Mouse (Mus musculus): ENCODE data around the gene Sipa1l1. TPM values are rescaled to one million over a fixed set of nuclear protein-coding genes. Genes with fewer than 3 reads are reported as not detected.
"Not testable (repeated sequence)": the region's sequence is repeated elsewhere in the genome, so short reads cannot be mapped to it uniquely, and the experiment has no call there.

Sipa1l1 gene
- total and polyA plus RNA-seq, 3 experiments = 141 to 365 (median 161) TPM

DNA sequence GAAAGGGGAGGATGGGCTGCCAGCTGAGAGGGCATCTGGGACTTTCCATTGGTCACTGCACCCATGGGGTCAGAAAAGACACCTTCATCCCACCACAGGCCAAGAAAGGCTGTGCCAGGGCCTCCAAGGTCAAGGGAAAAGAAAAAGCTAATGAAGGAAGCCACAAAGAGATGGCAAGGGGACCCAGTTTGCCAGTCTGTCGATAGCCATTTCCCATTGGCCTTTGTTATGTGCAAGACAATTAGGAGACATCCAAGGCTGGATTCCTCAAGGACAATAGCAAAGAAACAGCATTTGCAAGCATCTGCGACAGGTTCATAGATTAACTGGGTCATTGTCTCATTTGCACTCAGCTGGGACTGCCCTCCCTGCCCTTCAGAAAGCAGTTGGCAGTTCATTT, 316.3 kb downstream of the Sipa1l1 start:
- Histone ChIP-seq H3K4me3 (ENCODE audit: low read depth, low read length) (no peak overlapping the region), H3K9me3 (replicated peaks) (peaks cover 4% of the 10 kb centered on the region; the same call in 1 of the 2 replicates), H3K27me3 (ENCODE audit: insufficient read depth, low read length) (peaks cover 11% of the 10 kb centered on the region), H3K36me3 (replicated peaks) (no peaks in the 10 kb centered on the region), H3K4me1 (ENCODE audit: insufficient read depth, low read depth, low read length) (no peaks in the 10 kb centered on the region)
- TF ChIP-seq POLR2AphosphoS5 (IDR thresholded peaks at IDR 0.05; ENCODE audit: insufficient replicate concordance, low read depth, low read length) (no peak), TAL1 (conservative IDR thresholded peaks at IDR 0.05; ENCODE audit: low read depth, low read length) (no peak), CTCF (IDR thresholded peaks at IDR 0.05; ENCODE audit: low read depth, low read length) (no peak), GATA2 (IDR thresholded peaks at IDR 0.05; ENCODE audit: borderline replicate concordance, low read depth, low read length) (no peak), GATA1 (IDR thresholded peaks at IDR 0.05; ENCODE audit: borderline replicate concordance, low read length) (no peak)
- DNase-seq (ENCODE audit: low spot score) (no peak), ATAC-seq (ENCODE audit: extremely low read depth, insufficient number of reproducible peaks, low FRiP score, poor library complexity, severe bottlenecking) (no peak)

DNA sequence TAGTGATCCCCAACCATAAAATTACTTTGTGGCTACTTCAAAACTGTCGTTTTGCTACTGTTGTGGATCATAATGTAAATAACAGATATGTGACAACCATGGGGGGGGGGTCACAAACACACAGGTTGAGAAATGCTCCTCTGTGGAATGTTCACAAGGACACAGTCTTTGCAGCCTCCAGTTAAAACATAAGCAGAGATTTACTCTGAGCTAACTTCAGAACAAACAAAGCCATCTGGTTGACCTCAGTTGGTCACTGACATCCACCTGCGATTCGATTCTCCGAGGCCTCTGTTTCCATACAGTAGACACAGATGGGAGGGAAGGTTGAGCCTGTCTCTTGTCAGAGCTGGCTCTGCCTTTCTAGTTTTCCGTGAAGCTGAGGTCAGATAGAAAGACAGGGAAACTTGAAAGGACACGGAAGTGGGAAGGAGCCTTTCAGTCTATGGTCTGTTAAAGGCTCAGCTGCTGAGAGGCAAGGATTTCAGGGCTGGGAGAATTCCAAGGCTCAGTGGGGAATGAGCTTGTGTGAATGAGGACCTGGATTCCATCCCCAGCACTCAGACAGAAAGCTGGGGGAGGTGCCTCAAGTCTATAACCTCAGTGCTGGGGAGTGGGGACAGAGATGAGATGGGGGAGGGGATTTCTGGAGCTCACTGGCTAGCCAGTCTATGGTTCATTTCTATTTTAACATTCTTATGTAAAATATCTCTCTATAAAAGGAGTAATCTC, 317.9 kb downstream of the Sipa1l1 start:
- no peaks in the 10 kb centered on the region for H3K36me3 ChIP-seq (replicated peaks)
- TF ChIP-seq GATA2 (IDR thresholded peaks at IDR 0.05; ENCODE audit: borderline replicate concordance, low read depth, low read length) = no peak
- TF ChIP-seq GATA1 (IDR thresholded peaks at IDR 0.05; ENCODE audit: borderline replicate concordance, low read length) = no peak
- no peak for TF ChIP-seq POLR2AphosphoS5 (IDR thresholded peaks at IDR 0.05; ENCODE audit: insufficient replicate concordance, low read depth, low read length)
- TF ChIP-seq CTCF (IDR thresholded peaks at IDR 0.05; ENCODE audit: low read depth, low read length) = no peak
- TF ChIP-seq TAL1 (conservative IDR thresholded peaks at IDR 0.05; ENCODE audit: low read depth, low read length) = no peak
- no peaks in the 10 kb centered on the region for H3K4me1 ChIP-seq (ENCODE audit: insufficient read depth, low read depth, low read length)
- DNase-seq (ENCODE audit: low spot score) (no peak), ATAC-seq (ENCODE audit: extremely low read depth, insufficient number of reproducible peaks, low FRiP score, poor library complexity, severe bottlenecking) (no peak)
- H3K27me3 ChIP-seq (ENCODE audit: insufficient read depth, low read length) = peaks cover 17% of the 10 kb centered on the region
- H3K9me3 ChIP-seq (replicated peaks) = peaks cover 4% of the 10 kb centered on the region; the same call in 1 of the 2 replicates
- no peak overlapping the region for H3K4me3 ChIP-seq (ENCODE audit: low read depth, low read length)

DNA sequence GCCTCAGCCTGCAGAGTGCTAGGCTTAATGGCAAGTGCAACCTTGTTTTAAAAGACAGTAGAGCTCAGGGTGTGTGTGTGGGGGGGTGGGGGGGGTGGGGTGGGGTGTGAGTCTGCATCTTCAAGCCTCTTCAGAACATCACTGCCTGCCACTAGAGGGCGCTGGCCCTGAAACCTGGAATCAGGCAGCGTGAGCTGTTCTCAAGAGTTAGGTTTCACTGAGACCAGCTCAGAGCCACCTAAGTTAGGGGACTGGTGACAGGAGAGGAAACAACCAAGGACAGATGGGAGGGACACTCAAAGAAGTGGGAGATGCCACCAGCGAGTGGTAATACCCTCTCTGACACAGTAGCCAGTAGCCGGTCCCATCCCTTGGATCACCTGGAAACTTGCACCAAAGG, 320.0 kb downstream of the Sipa1l1 start:
- H3K4me3 ChIP-seq (ENCODE audit: low read depth, low read length) = no peak overlapping the region
- peaks cover 4% of the 10 kb centered on the region; the same call in 1 of the 2 replicates for H3K9me3 ChIP-seq (replicated peaks)
- peaks cover 15% of the 10 kb centered on the region for H3K27me3 ChIP-seq (ENCODE audit: insufficient read depth, low read length)
- no peak for ATAC-seq (ENCODE audit: extremely low read depth, insufficient number of reproducible peaks, low FRiP score, poor library complexity, severe bottlenecking)
- no peaks in the 10 kb centered on the region for H3K4me1 ChIP-seq (ENCODE audit: insufficient read depth, low read depth, low read length)
- DNase-seq (ENCODE audit: low spot score) = no peak
- TF ChIP-seq CTCF (IDR thresholded peaks at IDR 0.05; ENCODE audit: low read depth, low read length) (peak; percentile 57), POLR2AphosphoS5 (IDR thresholded peaks at IDR 0.05; ENCODE audit: insufficient replicate concordance, low read depth, low read length) (no peak), TAL1 (conservative IDR thresholded peaks at IDR 0.05; ENCODE audit: low read depth, low read length) (no peak), GATA2 (IDR thresholded peaks at IDR 0.05; ENCODE audit: borderline replicate concordance, low read depth, low read length) (no peak)
- H3K36me3 ChIP-seq (replicated peaks) = no peaks in the 10 kb centered on the region

DNA sequence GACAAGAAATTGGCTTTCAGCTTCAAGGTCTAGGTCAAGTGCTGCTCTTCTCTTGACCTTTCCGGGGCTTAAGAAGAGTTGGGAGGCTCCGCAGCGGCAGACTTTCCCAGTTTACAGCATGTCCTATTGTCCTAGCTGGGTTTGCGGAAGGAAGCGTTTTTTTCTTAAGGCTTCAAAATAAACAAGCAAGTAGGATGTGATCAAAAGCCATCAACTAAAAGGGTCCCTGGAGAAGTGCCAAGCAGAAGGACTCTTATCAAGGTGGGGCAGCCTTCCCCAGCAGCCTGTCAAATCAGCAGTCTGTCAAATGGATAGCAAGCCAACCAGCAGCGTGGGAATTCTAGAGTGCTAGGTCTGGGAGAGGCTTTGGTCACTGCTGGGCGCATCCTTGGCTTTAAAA, 320.5 kb downstream of the Sipa1l1 start:
- no peaks in the 10 kb centered on the region for H3K36me3 ChIP-seq (replicated peaks)
- no peak for DNase-seq (ENCODE audit: low spot score)
- peaks cover 12% of the 10 kb centered on the region for H3K27me3 ChIP-seq (ENCODE audit: insufficient read depth, low read length)
- no peaks in the 10 kb centered on the region; the same call in 1 of the 2 replicates for H3K9me3 ChIP-seq (replicated peaks)
- ATAC-seq (ENCODE audit: extremely low read depth, insufficient number of reproducible peaks, low FRiP score, poor library complexity, severe bottlenecking) = no peak
- no peak overlapping the region for H3K4me3 ChIP-seq (ENCODE audit: low read depth, low read length)
- no peaks in the 10 kb centered on the region for H3K4me1 ChIP-seq (ENCODE audit: insufficient read depth, low read depth, low read length)
- TF ChIP-seq GATA2 (IDR thresholded peaks at IDR 0.05; ENCODE audit: borderline replicate concordance, low read depth, low read length) (no peak), GATA1 (IDR thresholded peaks at IDR 0.05; ENCODE audit: borderline replicate concordance, low read length) (no peak), CTCF (IDR thresholded peaks at IDR 0.05; ENCODE audit: low read depth, low read length) (no peak), TAL1 (conservative IDR thresholded peaks at IDR 0.05; ENCODE audit: low read depth, low read length) (no peak), POLR2AphosphoS5 (IDR thresholded peaks at IDR 0.05; ENCODE audit: insufficient replicate concordance, low read depth, low read length) (no peak)

DNA sequence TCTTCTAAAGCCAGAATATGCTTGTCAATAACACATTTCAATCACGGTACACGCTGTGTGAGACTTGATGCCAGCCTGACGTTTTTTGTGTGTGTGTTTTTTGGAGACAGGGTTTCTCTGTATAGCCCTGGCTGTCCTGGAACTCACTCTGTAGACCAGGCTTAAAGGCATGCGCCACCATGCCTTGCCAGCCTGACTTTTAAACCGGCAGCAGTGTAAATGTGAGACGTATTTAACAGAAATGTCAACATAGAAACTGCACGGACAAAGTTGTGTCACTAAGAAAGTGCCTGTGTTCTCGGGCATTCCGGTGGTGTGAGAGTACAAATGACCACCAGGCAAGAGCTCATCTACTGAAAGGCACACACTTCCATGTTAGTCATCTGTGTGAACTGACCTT, 323.3 kb downstream of the Sipa1l1 start:
- Histone ChIP-seq H3K4me1 (ENCODE audit: insufficient read depth, low read depth, low read length) (no peaks in the 10 kb centered on the region), H3K27me3 (ENCODE audit: insufficient read depth, low read length) (peaks cover 16% of the 10 kb centered on the region), H3K4me3 (ENCODE audit: low read depth, low read length) (no peak overlapping the region), H3K9me3 (replicated peaks) (no peaks in the 10 kb centered on the region), H3K36me3 (replicated peaks) (no peaks in the 10 kb centered on the region)
- no peak for ATAC-seq (ENCODE audit: extremely low read depth, insufficient number of reproducible peaks, low FRiP score, poor library complexity, severe bottlenecking)
- DNase-seq (ENCODE audit: low spot score) = no peak
- no peak for TF ChIP-seq POLR2AphosphoS5 (IDR thresholded peaks at IDR 0.05; ENCODE audit: insufficient replicate concordance, low read depth, low read length)
- no peak for TF ChIP-seq TAL1 (conservative IDR thresholded peaks at IDR 0.05; ENCODE audit: low read depth, low read length)
- TF ChIP-seq CTCF (IDR thresholded peaks at IDR 0.05; ENCODE audit: low read depth, low read length) = no peak
- no peak for TF ChIP-seq GATA2 (IDR thresholded peaks at IDR 0.05; ENCODE audit: borderline replicate concordance, low read depth, low read length)
- TF ChIP-seq GATA1 (IDR thresholded peaks at IDR 0.05; ENCODE audit: borderline replicate concordance, low read length) = no peak

DNA sequence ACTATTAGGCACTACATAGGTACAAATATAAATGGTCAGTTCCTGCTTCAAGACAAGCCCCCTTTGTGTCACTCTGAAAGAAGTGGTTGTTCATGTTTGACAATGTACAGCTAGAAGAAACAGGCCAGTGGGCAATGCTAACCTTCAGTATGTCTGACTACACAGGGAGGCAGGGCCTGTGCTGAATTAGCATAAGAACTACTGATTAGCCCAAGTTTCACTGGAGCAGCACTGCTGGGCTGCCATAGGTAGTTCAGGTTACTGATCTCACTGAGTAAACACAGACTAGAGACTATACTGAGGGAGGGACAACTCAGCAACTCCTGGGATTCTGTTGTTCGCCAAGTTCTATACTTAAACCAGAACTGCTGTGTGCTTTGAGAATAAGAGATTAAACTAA, 324.1 kb downstream of the Sipa1l1 start:
- H3K36me3 ChIP-seq (replicated peaks); H3K4me1 ChIP-seq (ENCODE audit: insufficient read depth, low read depth, low read length); DNase-seq (ENCODE audit: low spot score); H3K9me3 ChIP-seq (replicated peaks); H3K4me3 ChIP-seq (ENCODE audit: low read depth, low read length); ATAC-seq (ENCODE audit: extremely low read depth, insufficient number of reproducible peaks, low FRiP score, poor library complexity, severe bottlenecking): not testable (repeated sequence)
- H3K27me3 ChIP-seq (ENCODE audit: insufficient read depth, low read length) = peaks cover 15% of the 10 kb centered on the region

Measured in G1E (cell line).